Mouse (Mus musculus) cortical plate, adult 2 months (tissue): ENCODE results near the gene Gabrb1.

Experiments used
- CTCF ChIP-seq: fragments of 200-500 bp; IDR thresholded peaks from 2 replicates; pipeline ENCODE4 v1.5.1; 2011; ENCODE audit warnings: mild to moderate bottlenecking, control low read depth, low read length; ENCODE audit not compliant: insufficient read depth; ENCODE audit errors: extremely low read depth
- POLR2A ChIP-seq: fragments of 200-500 bp; IDR thresholded peaks from 2 replicates; pipeline ENCODE4 v1.6.1; 2011; ENCODE audit warnings: mild to moderate bottlenecking, low read length, control low read depth; ENCODE audit not compliant: insufficient read depth; ENCODE audit errors: extremely low read depth

DNA sequence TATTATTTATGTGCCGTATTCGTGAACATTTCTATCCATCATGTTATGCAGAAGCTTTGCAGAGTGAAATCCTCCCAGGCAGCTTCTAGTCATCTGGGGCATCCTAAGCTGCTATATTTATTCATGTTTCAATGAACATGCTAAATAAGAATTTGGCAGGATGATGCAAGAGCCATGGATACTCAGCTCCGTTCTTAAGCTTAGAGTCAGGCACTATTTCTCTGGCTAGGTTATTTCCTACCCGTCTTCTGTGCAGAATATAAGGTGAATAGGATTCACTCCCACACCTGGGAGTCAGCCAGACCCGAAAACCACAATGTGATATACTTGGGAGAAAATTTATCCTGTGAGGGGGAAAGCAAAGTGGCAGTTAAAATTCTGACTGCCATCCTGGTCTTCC is 314.9 kb downstream of the Gabrb1 start:
- TF ChIP-seq CTCF: no peak
- TF ChIP-seq POLR2A: no peak
